22 mouse cellular contexts compared by ENCODE assay signal in genomic region chr16:94828166-94828565, GRCm38 (mm10).
DNase-seq lines count a peak whose midpoint lies in the region; ATAC-seq and TF ChIP-seq lines count a peak whose summit lies in the region.
"Had no signal": no experiment of that assay in that cellular context is flagged by ENCODE, and none has a peak within 500 bp of the region (broad histone marks: within the 10 kb centered on the region; RNA-seq: fewer than 3 reads in every experiment).

No protein-coding gene starts in this region.

- no peak for TF ChIP-seq CTCF in gastrocnemius, adult 2 months (IDR thresholded peaks at IDR 0.05)
- TF ChIP-seq CTCF in heart, postnatal 0 days (IDR thresholded peaks at IDR 0.05; ENCODE audit: low read depth), result no peak

- 81% methylated on average over 18 of the region's 18 CpGs for WGBS in heart, embryonic 12.5 days
- 83% methylated on average over 18 of the region's 18 CpGs for WGBS in heart, postnatal 0 days
- 95% methylated on average over 18 of the region's 18 CpGs for WGBS in forebrain, embryonic 13.5 days

- peak overlapping the region; percentile 76 for H3K27ac ChIP-seq in gastrocnemius, adult 2 months
- H3K27ac ChIP-seq in heart, embryonic 12.5 days (ENCODE audit: poor library complexity, severe bottlenecking), result peak overlapping the region; percentile 70
- H3K27ac ChIP-seq in heart, postnatal 0 days (ENCODE audit: low read depth), result peak overlapping the region; percentile 93
- H3K27ac ChIP-seq in forebrain, embryonic 13.5 days, result no peak overlapping the region
- H3K27ac ChIP-seq: intestine, embryonic 15.5 days; liver, embryonic 13.5 days; stomach, postnatal 0 days had no signal

- H3K27me3 ChIP-seq in heart, embryonic 12.5 days (replicated peaks), result no peaks in the 10 kb centered on the region
- no peaks in the 10 kb centered on the region for H3K27me3 ChIP-seq in heart, postnatal 0 days (ENCODE audit: control insufficient read depth, insufficient read depth, low read length)
- no peaks in the 10 kb centered on the region for H3K27me3 ChIP-seq in forebrain, embryonic 13.5 days
- H3K27me3 ChIP-seq: hindbrain, embryonic 15.5 days; intestine, embryonic 15.5 days; liver, embryonic 13.5 days had no signal

- H3K4me2 ChIP-seq in heart, embryonic 12.5 days, result no peak overlapping the region
- H3K4me2 ChIP-seq in heart, postnatal 0 days (ENCODE audit: low read depth, low read length), result no peak overlapping the region
- no peak overlapping the region for H3K4me2 ChIP-seq in forebrain, embryonic 13.5 days
- H3K4me2 ChIP-seq: hindbrain, embryonic 15.5 days; intestine, embryonic 15.5 days; liver, embryonic 13.5 days had no signal

- H3K4me3 ChIP-seq in gastrocnemius, adult 2 months, result no peak overlapping the region; the same call in 1 of the 2 replicates
- H3K4me3 ChIP-seq in heart, embryonic 12.5 days, result no peak overlapping the region
- H3K4me3 ChIP-seq in heart, postnatal 0 days (ENCODE audit: low read depth, low read length), result no peak overlapping the region
- no peak overlapping the region for H3K4me3 ChIP-seq in forebrain, embryonic 13.5 days
- H3K4me3 ChIP-seq: hindbrain, embryonic 15.5 days; intestine, embryonic 15.5 days; layer of hippocampus, adult 2 months; liver, embryonic 13.5 days; megakaryocyte, embryonic 14.5 days had no signal

- no peak for ATAC-seq in heart, embryonic 12.5 days (ENCODE audit: insufficient number of reproducible peaks, low FRiP score)
- no peak for ATAC-seq in heart, postnatal 0 days (ENCODE audit: insufficient read depth, low read depth)
- ATAC-seq in forebrain, embryonic 13.5 days, result no peak
- ATAC-seq: intestine, embryonic 15.5 days had no signal

- H3K4me1 ChIP-seq in heart, embryonic 12.5 days (replicated peaks), result peaks cover 21% of the 10 kb centered on the region
- H3K4me1 ChIP-seq in heart, postnatal 0 days (ENCODE audit: control insufficient read depth, insufficient read depth), result peaks cover 25% of the 10 kb centered on the region
- peaks cover 15% of the 10 kb centered on the region for H3K4me1 ChIP-seq in forebrain, embryonic 13.5 days
- H3K4me1 ChIP-seq: liver, embryonic 13.5 days; megakaryocyte, embryonic 14.5 days had no signal

- peak; percentile 52 for DNase-seq in gastrocnemius, adult 2 months
- DNase-seq in gastrocnemius, postnatal 4 days (ENCODE audit: low spot score in 2 of 2), result no peak
- DNase-seq in heart, postnatal 4 days, result no peak
- DNase-seq in ES-CJ7 (ENCODE audit: low read depth, low spot score), result peak; percentile 23
- DNase-seq in heart, postnatal 0 days (ENCODE audit: low spot score), result no peak
- DNase-seq: adrenal gland, adult 2 months; cerebellum, adult 11 months; cerebellum, postnatal 10 days; kidney, adult 8-10 months; kidney, postnatal 10 days; liver, embryonic 13.5 days; lung, adult 2 months; midbrain, embryonic 14.5 days; thymus, adult 2 months; thymus, postnatal 4 days had no signal

- no peak for TF ChIP-seq EP300 in heart, postnatal 0 days (IDR thresholded peaks at IDR 0.05; ENCODE audit: low read depth)

- H3K9ac ChIP-seq in heart, embryonic 12.5 days, result no peak overlapping the region
- no peak overlapping the region for H3K9ac ChIP-seq in heart, postnatal 0 days (replicated peaks; ENCODE audit: low read depth, low read length)
- no peak overlapping the region for H3K9ac ChIP-seq in forebrain, embryonic 13.5 days
- H3K9ac ChIP-seq: hindbrain, embryonic 15.5 days; intestine, embryonic 15.5 days; liver, embryonic 13.5 days had no signal

- no peaks in the 10 kb centered on the region for H3K36me3 ChIP-seq in heart, embryonic 12.5 days
- H3K36me3 ChIP-seq in heart, postnatal 0 days (replicated peaks; ENCODE audit: control insufficient read depth, insufficient read depth, low read length), result no peaks in the 10 kb centered on the region
- H3K36me3 ChIP-seq in forebrain, embryonic 13.5 days (ENCODE audit: poor library complexity, severe bottlenecking), result no peaks in the 10 kb centered on the region
- H3K36me3 ChIP-seq: hindbrain, embryonic 15.5 days; intestine, embryonic 15.5 days; liver, embryonic 13.5 days had no signal

- intact Hi-C loops in gastrocnemius, adult 2 months (cut with DNase I), result no loop called here

- H3K9me3 ChIP-seq in heart, embryonic 12.5 days (replicated peaks), result no peaks in the 10 kb centered on the region
- no peaks in the 10 kb centered on the region for H3K9me3 ChIP-seq in heart, postnatal 0 days (replicated peaks; ENCODE audit: control insufficient read depth, low read length)
- H3K9me3 ChIP-seq in forebrain, embryonic 13.5 days (replicated peaks), result no peaks in the 10 kb centered on the region
- H3K9me3 ChIP-seq: hindbrain, embryonic 15.5 days; intestine, embryonic 15.5 days; liver, embryonic 13.5 days; megakaryocyte, embryonic 14.5 days had no signal

Comparison
In these comparisons a context has a peak if more than half of its experiments do, and no peak if none do; other contexts are left out.
1. DNase-seq: peak in gastrocnemius, adult 2 months (single experiment) and ES-CJ7 (single experiment); none in gastrocnemius, postnatal 4 days (0 of 2), heart, postnatal 4 days (single experiment) and heart, postnatal 0 days (single experiment).